Mouse (Mus musculus) lung, embryonic 16.5 days (tissue): ENCODE results near the gene Fchsd2. TPM values are rescaled to one million over a fixed set of nuclear protein-coding genes. Genes with fewer than 3 reads are reported as not detected.

Experiments
- ATAC-seq: fragments of 200-750 bp; cut with Nextera tagmentation; 2 replicates; pipeline ENCODE4 v1.8.0; 2017; ENCODE audit warnings: low read depth, mild to moderate bottlenecking, moderate library complexity
- H3K27ac ChIP-seq: fragments of 300-500 bp; sonication (generic); 2 replicates; pipeline ENCODE4 v1.5.1; 2014; ENCODE audit warnings: mild to moderate bottlenecking, control low read depth, low read length
- H3K27me3 ChIP-seq: fragments of 300-500 bp; sonication (generic); 2 replicates; pipeline ENCODE4 v1.6.1; 2014; ENCODE audit warnings: low read depth, low read length, mixed read lengths; ENCODE audit not compliant: control insufficient read depth, insufficient read depth
- H3K36me3 ChIP-seq: fragments of 300-500 bp; sonication (generic); 2 replicates; pipeline ENCODE4 v1.6.1; 2014; ENCODE audit warnings: low read length; ENCODE audit not compliant: control insufficient read depth, insufficient read depth
- H3K4me1 ChIP-seq: fragments of 300-500 bp; sonication (generic); replicated peaks from 2 replicates; pipeline ENCODE4 v1.6.1; 2014; ENCODE audit warnings: low read length, mixed read lengths; ENCODE audit not compliant: control insufficient read depth, insufficient read depth
- H3K4me2 ChIP-seq: fragments of 300-500 bp; sonication (generic); 2 replicates; pipeline ENCODE4 v1.6.1; 2014; ENCODE audit warnings: low read depth, low read length, control low read depth
- H3K4me3 ChIP-seq: fragments of 300-500 bp; sonication (generic); 2 replicates; pipeline ENCODE4 v1.5.1; 2014; ENCODE audit warnings: mild to moderate bottlenecking, low read length, control low read depth
- H3K9ac ChIP-seq: fragments of 300-500 bp; sonication (generic); 2 replicates; pipeline ENCODE4 v1.6.1; 2014; ENCODE audit warnings: low read length, control low read depth
- H3K9me3 ChIP-seq: fragments of 300-500 bp; sonication (generic); 2 replicates; pipeline ENCODE4 v1.6.1; 2016; ENCODE audit warnings: low read length; ENCODE audit not compliant: control insufficient read depth
- WGBS: fragments of 180-500 bp; shearing (Covaris S2); extraction: QIAGEN DNeasy Blood & Tissue Kit; methylation state at CpG from one replicate; pipeline ENCODE4 v1.1.7; 2014; 5-methylcytosine and 5-hydroxymethylcytosine counted together
- polyA plus RNA-seq: library from polyadenylated mRNA; unstranded; fragments of >200 nt; fragmentation: Nextera tagmentation; extraction: Ambion mirVana; gene quantifications from 2 replicates; pipeline ENCODE4 v1.2.1, GENCODE M21; 2015

Fchsd2 gene
- polyA plus RNA-seq, 1 experiment from 2014 or later: 22.3 TPM

DNA sequence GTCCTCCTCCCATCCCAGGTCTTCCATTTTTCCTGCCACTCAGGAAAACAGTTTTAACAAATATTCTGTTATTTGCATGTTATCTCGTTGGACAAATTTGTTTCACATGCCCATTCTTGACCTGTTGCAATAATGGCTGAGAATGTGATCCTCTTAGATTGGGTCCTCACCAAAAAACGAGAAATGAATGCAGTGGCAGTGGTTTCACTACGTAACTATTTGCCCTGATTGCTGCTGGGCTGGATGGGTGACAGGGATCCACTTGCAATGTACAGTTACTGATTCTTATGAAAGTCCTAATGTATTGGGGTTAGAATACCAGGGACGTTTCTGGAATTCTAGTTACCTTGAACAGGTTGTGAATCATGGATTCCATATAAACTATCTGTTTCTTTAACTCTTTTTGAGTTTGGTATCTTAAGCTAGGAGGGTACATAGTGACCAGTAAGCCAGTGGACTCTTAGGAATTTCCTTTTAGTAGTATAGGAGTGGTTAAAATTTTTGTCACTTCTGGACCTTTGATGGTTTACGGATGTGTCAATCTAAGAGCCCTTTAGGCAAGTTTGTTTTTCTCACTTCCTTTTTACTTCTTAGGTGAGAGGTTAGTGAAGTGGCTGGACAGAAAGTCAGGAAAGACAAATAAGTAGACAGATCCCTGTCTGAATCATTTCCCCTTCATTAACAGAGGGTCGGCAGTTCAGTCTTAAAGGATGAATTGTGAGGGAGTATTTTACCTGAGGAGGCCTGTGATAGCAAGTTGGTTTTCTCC, 31.1 kb downstream of the Fchsd2 start:
- Histone ChIP-seq H3K27ac (no peak overlapping the region), H3K4me1 (peaks cover 19% of the 10 kb centered on the region), H3K27me3 (no peaks in the 10 kb centered on the region), H3K4me2 (no peak overlapping the region), H3K9me3 (0 out of 2 replicates have a peak, but pooled peaks cover 2% of the 10 kb centered on the region), H3K9ac (no peak overlapping the region), H3K4me3 (no peak overlapping the region), H3K36me3 (peaks cover 4% of the 10 kb centered on the region)
- ATAC-seq: no peak
- 50% methylated on average over 6 of the region's 6 CpGs for WGBS

GRCm38 (mm10) chr7:101127737-101128136, 35.1 kb downstream of the Fchsd2 start:
- Histone ChIP-seq H3K27me3 (no peaks in the 10 kb centered on the region), H3K27ac (peak overlapping the region; percentile 74), H3K4me1 (peaks cover 19% of the 10 kb centered on the region), H3K4me2 (no peak overlapping the region), H3K36me3 (no peaks in the 10 kb centered on the region), H3K9me3 (no peaks in the 10 kb centered on the region), H3K9ac (no peak overlapping the region), H3K4me3 (no peak overlapping the region)
- 36% methylated on average over 3 of the region's 3 CpGs for WGBS
- peak; percentile 38; the same call in 1 of the 2 replicates for ATAC-seq

GRCm38 (mm10) chr7:101128536-101128935, 35.9 kb downstream of the Fchsd2 start:
- no peak overlapping the region for H3K9ac ChIP-seq
- no peaks in the 10 kb centered on the region for H3K36me3 ChIP-seq
- no peak overlapping the region for H3K4me3 ChIP-seq
- H3K4me1 ChIP-seq: peaks cover 15% of the 10 kb centered on the region
- no peak for ATAC-seq
- H3K27me3 ChIP-seq: no peaks in the 10 kb centered on the region
- no peaks in the 10 kb centered on the region for H3K9me3 ChIP-seq
- no peak overlapping the region for H3K4me2 ChIP-seq
- H3K27ac ChIP-seq: no peak overlapping the region
- WGBS: 74% methylated on average over 4 of the region's 4 CpGs

GRCm38 (mm10) chr7:101130646-101131045, 38.0 kb downstream of the Fchsd2 start:
- no peak for ATAC-seq
- H3K9me3 ChIP-seq: no peaks in the 10 kb centered on the region
- no peaks in the 10 kb centered on the region for H3K36me3 ChIP-seq
- no peak overlapping the region for H3K4me2 ChIP-seq
- WGBS: 60% methylated on average over 3 of the region's 3 CpGs
- H3K4me3 ChIP-seq: no peak overlapping the region
- H3K9ac ChIP-seq: no peak overlapping the region
- no peak overlapping the region for H3K27ac ChIP-seq
- H3K27me3 ChIP-seq: no peaks in the 10 kb centered on the region
- H3K4me1 ChIP-seq: peaks cover 11% of the 10 kb centered on the region

GRCm38 (mm10) chr7:101131281-101131680, 38.6 kb downstream of the Fchsd2 start:
- H3K4me2 ChIP-seq: no peak overlapping the region
- no peak for ATAC-seq
- H3K27me3 ChIP-seq: no peaks in the 10 kb centered on the region
- H3K4me1 ChIP-seq: peaks cover 11% of the 10 kb centered on the region
- H3K27ac ChIP-seq: no peak overlapping the region
- no peaks in the 10 kb centered on the region for H3K36me3 ChIP-seq
- no peaks in the 10 kb centered on the region for H3K9me3 ChIP-seq
- 71% methylated on average over 6 of the region's 6 CpGs for WGBS
- H3K4me3 ChIP-seq: no peak overlapping the region
- H3K9ac ChIP-seq: no peak overlapping the region

GRCm38 (mm10) chr7:101133591-101133990, 40.9 kb downstream of the Fchsd2 start:
- no peaks in the 10 kb centered on the region for H3K36me3 ChIP-seq
- no peaks in the 10 kb centered on the region for H3K27me3 ChIP-seq
- H3K4me1 ChIP-seq: peaks cover under 1% of the 10 kb centered on the region; the same call in 1 of the 2 replicates
- H3K4me2 ChIP-seq: no peak overlapping the region
- no peak overlapping the region for H3K4me3 ChIP-seq
- H3K9ac ChIP-seq: no peak overlapping the region
- H3K27ac ChIP-seq: no peak overlapping the region
- no peak for ATAC-seq
- WGBS: 96% methylated on average over 2 of the region's 2 CpGs
- no peaks in the 10 kb centered on the region for H3K9me3 ChIP-seq

DNA sequence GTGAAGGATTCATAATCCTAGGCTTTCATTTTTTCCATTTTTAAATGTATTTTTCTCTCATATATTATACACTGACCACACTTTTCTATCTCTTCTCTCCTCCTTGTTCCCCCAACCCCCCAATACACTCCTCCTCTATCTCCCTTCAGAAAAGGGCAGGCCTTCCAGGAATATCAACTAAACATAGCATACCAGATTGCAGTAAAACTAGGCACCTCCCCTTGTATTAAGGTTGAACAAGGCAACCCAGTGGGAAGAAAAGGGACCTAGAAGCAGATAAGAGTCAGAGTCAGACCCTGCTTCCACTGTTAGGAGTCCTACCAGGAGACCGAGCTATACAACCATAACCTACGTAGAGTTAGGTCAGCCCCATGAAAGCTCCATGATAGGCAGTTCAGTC, 41.5 kb downstream of the Fchsd2 start:
- no peak for ATAC-seq

DNA sequence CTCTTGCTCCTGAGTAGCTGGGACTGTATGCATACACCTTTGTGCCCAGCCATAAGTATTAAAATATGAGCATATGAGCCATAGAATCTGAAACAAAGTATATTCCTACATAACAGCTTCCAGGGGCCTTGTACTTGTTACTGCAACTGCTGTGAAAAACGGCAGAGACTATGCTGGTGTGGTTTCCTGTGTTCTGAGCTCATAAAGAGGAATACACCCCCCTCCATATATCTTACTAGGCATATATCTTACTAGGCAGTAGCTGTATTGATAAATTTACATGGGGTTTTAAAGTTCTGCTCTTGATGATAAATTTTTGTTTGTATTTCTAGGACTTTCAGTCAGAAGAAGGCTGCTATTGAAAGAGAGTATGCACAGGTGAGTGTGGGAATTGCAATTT, 46.2 kb downstream of the Fchsd2 start:
- whole genome bisulfite sequencing: 36% methylated on average over 1 of the region's 1 CpGs
- H3K9ac ChIP-seq: no peak overlapping the region
- peaks cover 5% of the 10 kb centered on the region; the same call in 1 of the 2 replicates for H3K4me1 ChIP-seq
- ATAC-seq: no peak
- no peak overlapping the region for H3K27ac ChIP-seq
- no peak overlapping the region for H3K4me3 ChIP-seq
- H3K27me3 ChIP-seq: no peaks in the 10 kb centered on the region
- peaks cover 7% of the 10 kb centered on the region; the same call in 1 of the 2 replicates for H3K36me3 ChIP-seq
- H3K9me3 ChIP-seq: no peaks in the 10 kb centered on the region
- no peak overlapping the region for H3K4me2 ChIP-seq

More for the DNA sequence above, 41.5 kb downstream of the Fchsd2 start:
- Histone ChIP-seq H3K9ac (no peak overlapping the region), H3K36me3 (no peaks in the 10 kb centered on the region), H3K27ac (no peak overlapping the region), H3K27me3 (no peaks in the 10 kb centered on the region), H3K4me1 (no peaks in the 10 kb centered on the region), H3K4me2 (no peak overlapping the region), H3K4me3 (no peak overlapping the region), H3K9me3 (no peaks in the 10 kb centered on the region)
- 98% methylated on average over 2 of the region's 2 CpGs for WGBS

- Histone ChIP-seq H3K27me3 (no peaks in the 10 kb centered on the region), H3K9me3 (no peaks in the 10 kb centered on the region), H3K36me3 (peaks cover 7% of the 10 kb centered on the region; the same call in 1 of the 2 replicates), H3K4me1 (peaks cover 7% of the 10 kb centered on the region; the same call in 1 of the 2 replicates), H3K9ac (no peak overlapping the region), H3K27ac (peak overlapping the region; percentile 43; the same call in 1 of the 2 replicates), H3K4me2 (no peak overlapping the region), H3K4me3 (no peak overlapping the region)
- ATAC-seq: peak; percentile 62; the same call in 1 of the 2 replicates
- 47% methylated on average over 2 of the region's 2 CpGs for WGBS
Observed at GRCm38 (mm10) chr7:101142907-101143306, 50.2 kb downstream of the Fchsd2 start.
